Mouse (Mus musculus) heart, embryonic 14.5 days (tissue): ENCODE measurements at regions not wholly inside any gene's neighbourhood (a gene's known extent, or its start where the extent isn't known, plus 50 kb on each side); places are given as distances from the start of the nearest gene placed in this dataset.

Experiments used
- ATAC-seq: fragments of 200-750 bp; cut with Nextera tagmentation; 2 replicates; pipeline ENCODE4 v1.8.0; 2017; ENCODE audit warnings: low read depth, moderate TSS enrichment; ENCODE audit not compliant: insufficient number of reproducible peaks, insufficient read depth, low FRiP score
- H3K27ac ChIP-seq, 2 experiments: fragments of 200-500 bp in 1 of 2; fragments of 300-500 bp in 1 of 2; sonication (generic) in 1 of 2; replicated peaks in 1 of 2; 2 replicates each; pipeline ENCODE4 v1.5.1; 2012 to 2014; ENCODE audit warnings: low read depth in 2 of 2, low read length in 2 of 2, control low read depth in 1 of 2, mild to moderate bottlenecking in 1 of 2, mixed read lengths in 1 of 2; ENCODE audit not compliant: control insufficient read depth in 1 of 2, insufficient read depth in 1 of 2
- H3K27me3 ChIP-seq: fragments of 300-500 bp; sonication (generic); 2 replicates; pipeline ENCODE4 v1.6.1; 2014; ENCODE audit warnings: mild to moderate bottlenecking, low read length, control low read depth; ENCODE audit not compliant: control insufficient read depth, insufficient read depth
- H3K36me3 ChIP-seq: fragments of 300-500 bp; sonication (generic); 2 replicates; pipeline ENCODE4 v1.6.1; 2014; ENCODE audit warnings: mild to moderate bottlenecking, control low read depth, low read length, mixed read lengths; ENCODE audit not compliant: control insufficient read depth, insufficient read depth
- H3K4me1 ChIP-seq, 2 experiments: fragments of 200-500 bp in 1 of 2; fragments of 300-500 bp in 1 of 2; sonication (generic) in 1 of 2; 2 replicates each; pipeline ENCODE4 v1.6.1; 2012 to 2014; ENCODE audit warnings: low read length in 2 of 2, control low read depth in 1 of 2, mixed read lengths in 1 of 2; ENCODE audit not compliant: control insufficient read depth in 2 of 2, insufficient read depth in 2 of 2
- H3K4me2 ChIP-seq: fragments of 300-500 bp; sonication (generic); 2 replicates; pipeline ENCODE4 v1.6.1; 2014; ENCODE audit warnings: mild to moderate bottlenecking, low read length
- H3K4me3 ChIP-seq, 2 experiments: fragments of 200-500 bp in 1 of 2; fragments of 300-500 bp in 1 of 2; sonication (generic) in 1 of 2; 2 replicates each; pipeline ENCODE4 v1.5.1; 2012 to 2014; ENCODE audit warnings: low read length in 2 of 2, mild to moderate bottlenecking in 2 of 2, control low read depth in 1 of 2, low read depth in 1 of 2, moderate library complexity in 1 of 2; ENCODE audit not compliant: control insufficient read depth in 1 of 2, insufficient read depth in 1 of 2
- H3K9ac ChIP-seq: fragments of 300-500 bp; sonication (generic); 2 replicates; pipeline ENCODE4 v1.6.1; 2014; ENCODE audit warnings: mild to moderate bottlenecking, low read length
- H3K9me3 ChIP-seq: fragments of 300-500 bp; sonication (generic); 2 replicates; pipeline ENCODE4 v1.6.1; 2016; ENCODE audit warnings: low read length, control low read depth; ENCODE audit not compliant: control insufficient read depth
- WGBS: fragments of 180-500 bp; shearing (Covaris S2); extraction: QIAGEN DNeasy Blood & Tissue Kit; methylation state at CpG from one replicate; pipeline ENCODE4 v1.1.7; 2014; 5-methylcytosine and 5-hydroxymethylcytosine counted together

DNA sequence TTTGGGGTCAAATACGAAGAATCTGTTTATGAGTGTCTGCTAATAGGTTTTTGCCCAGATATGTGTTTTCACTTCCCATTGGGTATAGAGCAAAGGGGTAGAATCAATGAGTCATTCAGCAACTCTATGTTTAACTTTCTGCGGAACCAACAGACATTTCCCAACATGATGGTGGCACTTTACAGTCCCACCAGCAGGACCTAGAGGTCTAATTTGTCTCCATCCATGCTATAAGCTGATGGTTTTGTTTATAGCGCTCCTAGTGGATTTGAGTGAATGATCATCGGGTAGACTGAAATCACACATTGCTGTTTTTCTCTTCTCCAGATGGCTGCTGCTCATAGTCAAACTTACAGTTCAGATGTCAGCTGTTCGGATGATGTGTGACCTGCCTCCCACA is 99.7 kb upstream of the Arid5b start:
- Histone ChIP-seq H3K4me2 (no peak overlapping the region), H3K9ac (no peak overlapping the region), H3K27ac (no peak overlapping the region), H3K4me1 (no peaks in the 10 kb centered on the region), H3K4me3 (no peak overlapping the region), H3K36me3 (no peaks in the 10 kb centered on the region), H3K27me3 (no peaks in the 10 kb centered on the region), H3K9me3 (no peaks in the 10 kb centered on the region)
- 88% methylated on average over 5 of the region's 5 CpGs for whole genome bisulfite sequencing
- no peak for ATAC-seq

DNA sequence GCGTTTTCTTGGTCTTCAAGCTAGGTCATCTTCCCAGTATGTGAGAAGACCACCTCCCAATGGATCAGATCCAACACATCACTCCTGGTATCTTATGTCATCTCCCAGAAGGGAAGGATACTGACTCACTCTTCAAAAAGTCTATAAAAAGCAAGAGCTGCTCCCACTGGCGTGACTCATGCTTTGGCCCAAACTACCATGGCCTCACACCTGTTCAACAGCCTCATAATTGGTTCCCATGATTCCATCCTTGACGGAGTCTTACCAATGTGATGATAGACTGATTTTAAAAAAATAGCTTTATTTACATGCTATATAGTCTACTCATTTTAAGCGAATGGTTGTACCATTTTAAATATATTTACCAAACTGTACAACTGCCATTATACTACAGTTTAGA is 98.9 kb upstream of the Arid5b start:
- H3K9ac ChIP-seq = no peak overlapping the region
- WGBS = 89% methylated on average over 4 of the region's 4 CpGs

DNA sequence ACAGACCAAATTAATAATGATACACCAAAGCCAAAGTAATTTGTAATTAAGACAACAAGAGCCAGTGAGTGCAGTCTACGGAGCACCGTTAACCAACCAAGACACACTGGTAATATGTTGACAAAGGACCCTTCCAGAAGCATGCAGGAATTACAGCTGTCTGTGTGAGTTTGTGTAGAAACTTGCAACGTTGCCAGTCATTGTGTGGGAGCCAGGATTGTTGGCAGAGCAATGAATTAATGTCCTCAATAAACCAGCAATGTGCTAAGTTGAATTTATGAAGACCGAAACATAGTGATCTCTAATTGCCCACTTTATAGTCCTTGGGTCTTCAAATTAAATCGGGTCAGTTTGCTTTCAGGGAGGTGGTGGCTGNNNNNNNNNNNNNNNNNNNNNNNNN is 95.3 kb upstream of the Arid5b start:
- no peak for ATAC-seq
- no peak overlapping the region for H3K4me2 ChIP-seq
- no peak overlapping the region for H3K9ac ChIP-seq
- no peaks in the 10 kb centered on the region for H3K36me3 ChIP-seq
- no peak overlapping the region for H3K4me3 ChIP-seq
- no peaks in the 10 kb centered on the region for H3K9me3 ChIP-seq
- H3K27ac ChIP-seq = no peak overlapping the region
- H3K27me3 ChIP-seq = no peaks in the 10 kb centered on the region
- H3K4me1 ChIP-seq = no peaks in the 10 kb centered on the region
- 77% methylated on average over 5 of the region's 5 CpGs for WGBS

More for the DNA sequence above, 98.9 kb upstream of the Arid5b start:
- H3K27ac ChIP-seq = no peak overlapping the region
- H3K4me2 ChIP-seq = no peak overlapping the region
- no peaks in the 10 kb centered on the region for H3K27me3 ChIP-seq
- no peak overlapping the region for H3K4me3 ChIP-seq
- no peaks in the 10 kb centered on the region for H3K36me3 ChIP-seq
- ATAC-seq = no peak
- no peaks in the 10 kb centered on the region for H3K9me3 ChIP-seq
- H3K4me1 ChIP-seq = no peaks in the 10 kb centered on the region

DNA sequence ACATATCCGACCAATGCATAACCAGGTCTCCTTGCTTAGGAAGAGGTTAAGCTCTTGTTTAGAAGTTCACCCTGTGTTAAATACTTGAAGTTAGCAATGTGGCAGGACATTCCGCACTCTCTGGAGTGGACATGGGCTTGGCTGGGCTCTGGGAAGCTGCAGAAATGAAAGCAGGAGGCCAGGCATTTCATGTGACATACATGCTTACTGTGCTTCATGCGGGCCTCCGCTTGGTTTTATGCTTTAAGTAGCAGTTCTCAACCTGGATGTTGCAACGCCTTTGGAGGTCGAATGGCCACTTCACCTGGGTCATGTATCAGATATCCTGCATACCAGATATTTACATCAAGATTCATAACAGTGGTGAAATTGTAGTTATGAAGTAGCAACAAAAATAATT is 93.2 kb upstream of the Arid5b start:
- no peaks in the 10 kb centered on the region for H3K9me3 ChIP-seq
- H3K4me1 ChIP-seq = no peaks in the 10 kb centered on the region
- 84% methylated on average over 6 of the region's 6 CpGs for WGBS
- no peak for ATAC-seq
- H3K9ac ChIP-seq = no peak overlapping the region
- H3K4me3 ChIP-seq = no peak overlapping the region
- no peaks in the 10 kb centered on the region for H3K27me3 ChIP-seq
- no peak overlapping the region for H3K27ac ChIP-seq
- no peaks in the 10 kb centered on the region for H3K36me3 ChIP-seq
- H3K4me2 ChIP-seq = no peak overlapping the region

DNA sequence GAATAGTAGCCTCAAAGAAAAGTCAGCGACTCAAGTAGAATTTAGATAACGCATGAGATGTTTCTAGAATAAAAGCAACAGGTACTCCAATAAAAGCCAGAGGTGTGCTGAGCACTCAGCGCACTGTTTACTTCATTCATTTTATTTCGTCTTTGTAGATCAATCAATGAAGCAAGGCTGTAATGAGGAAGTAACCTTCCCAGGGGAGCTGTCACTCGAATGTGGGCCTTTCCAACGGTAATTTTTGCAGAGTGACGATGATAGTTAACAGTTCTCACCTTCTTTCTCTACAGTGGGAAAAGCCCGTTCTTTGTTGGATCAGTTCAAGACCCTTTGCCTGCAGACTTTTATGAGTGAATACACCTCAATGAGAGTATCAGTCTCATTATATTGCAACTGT is 92.4 kb upstream of the Arid5b start:
- Histone ChIP-seq H3K9me3 (no peaks in the 10 kb centered on the region), H3K4me2 (no peak overlapping the region), H3K27ac (no peak overlapping the region), H3K4me1 (no peaks in the 10 kb centered on the region), H3K4me3 (no peak overlapping the region), H3K9ac (no peak overlapping the region), H3K36me3 (no peaks in the 10 kb centered on the region), H3K27me3 (no peaks in the 10 kb centered on the region)
- ATAC-seq = no peak
- 84% methylated on average over 8 of the region's 8 CpGs for WGBS

DNA sequence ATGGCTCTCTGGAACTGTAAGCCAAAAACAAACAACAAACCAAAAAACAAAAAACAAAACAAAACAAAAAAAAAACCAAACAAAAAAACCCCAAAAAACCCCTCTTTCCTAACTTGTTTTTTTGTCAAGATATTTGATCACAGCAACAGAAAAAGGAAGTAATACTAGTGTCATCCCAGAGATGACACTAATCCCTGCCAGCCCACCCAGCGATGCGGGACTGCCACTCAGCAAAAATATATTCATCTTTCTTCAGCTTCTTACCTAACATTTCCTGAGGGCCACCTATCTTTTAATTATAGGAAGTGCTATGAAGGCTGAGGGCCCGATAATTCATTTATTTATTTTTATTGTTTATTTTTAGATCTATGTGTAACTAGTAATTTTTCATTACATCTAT is 88.3 kb upstream of the Arid5b start:
- Histone ChIP-seq H3K4me1 (no peaks in the 10 kb centered on the region), H3K27ac (no peak overlapping the region), H3K4me3 (no peak overlapping the region), H3K27me3 (no peaks in the 10 kb centered on the region), H3K4me2 (no peak overlapping the region), H3K36me3 (no peaks in the 10 kb centered on the region), H3K9me3 (0 out of 2 replicates have a peak, but pooled peaks cover 4% of the 10 kb centered on the region), H3K9ac (no peak overlapping the region)
- no peak for ATAC-seq
- 84% methylated on average over 3 of the region's 3 CpGs for WGBS

DNA sequence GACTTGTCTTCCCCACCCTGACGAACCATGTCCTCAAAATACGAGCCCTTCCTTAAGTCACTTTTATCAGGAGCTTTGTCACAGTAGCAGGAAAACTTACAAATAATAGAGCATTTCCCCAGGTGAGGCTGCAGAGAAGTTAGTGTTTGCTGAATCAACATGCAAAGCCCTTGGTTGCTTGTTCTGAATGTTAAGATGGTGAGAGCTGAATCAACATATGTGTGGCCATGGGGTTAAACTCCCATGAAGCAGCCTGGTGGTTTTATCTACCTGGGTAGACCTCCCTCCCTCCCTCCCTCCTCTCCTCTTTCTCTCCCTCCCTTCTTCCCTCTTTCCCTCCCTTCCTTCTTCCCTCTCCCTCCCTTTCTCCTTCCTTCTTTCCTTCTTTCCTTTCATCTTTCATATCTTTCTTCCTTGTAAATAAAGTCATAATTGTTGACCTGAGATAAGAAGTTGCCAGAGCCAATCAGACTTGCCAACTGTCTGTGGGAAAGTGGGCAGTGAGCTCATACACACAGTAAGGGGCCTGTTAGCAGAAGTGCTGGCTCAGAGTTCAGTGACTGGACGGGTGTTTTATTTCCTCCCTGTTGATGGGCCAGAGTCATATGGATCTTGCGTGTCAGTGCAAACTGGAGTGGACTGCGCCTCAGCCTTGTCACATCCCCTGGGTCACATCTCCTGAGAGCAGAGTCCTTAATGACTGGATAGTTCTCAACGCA is 82.4 kb upstream of the Arid5b start:
- no peak for ATAC-seq
- no peak overlapping the region for H3K27ac ChIP-seq

DNA sequence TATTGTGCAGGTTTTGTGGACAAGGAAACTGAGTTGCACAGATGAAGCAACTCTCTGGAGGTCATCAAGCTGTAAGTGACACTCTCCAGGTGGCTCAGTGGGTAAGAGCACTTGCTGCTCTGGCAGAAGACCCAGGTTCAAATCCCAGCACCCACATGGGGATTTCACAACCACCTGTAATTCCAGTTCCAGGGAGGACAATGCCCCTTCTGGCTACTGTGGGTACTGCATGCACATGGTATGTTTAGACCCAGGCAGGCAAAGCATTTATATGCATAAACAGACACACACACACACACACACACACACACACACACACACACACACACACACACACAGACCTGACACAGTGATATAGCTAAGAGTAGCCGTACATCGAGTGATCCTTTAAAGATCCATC is 80.6 kb upstream of the Arid5b start:
- no peaks in the 10 kb centered on the region for H3K9me3 ChIP-seq
- ATAC-seq = no peak
- WGBS = 100% methylated on average over 2 of the region's 2 CpGs

More for the DNA sequence above, 82.4 kb upstream of the Arid5b start:
- Histone ChIP-seq H3K4me2 (no peak overlapping the region), H3K27me3 (no peaks in the 10 kb centered on the region), H3K4me1 (peaks cover 0 to 2% of the 10 kb centered on the region in 2 experiments; a peak in 2 of 4 replicates), H3K9ac (no peak overlapping the region), H3K36me3 (no peaks in the 10 kb centered on the region), H3K4me3 (no peak overlapping the region), H3K9me3 (0 out of 2 replicates have a peak, but pooled peaks cover 4% of the 10 kb centered on the region)
- 61% methylated on average over 6 of the region's 6 CpGs for WGBS

More for the DNA sequence above, 80.6 kb upstream of the Arid5b start:
- Histone ChIP-seq H3K9ac (no peak overlapping the region), H3K27me3 (no peaks in the 10 kb centered on the region), H3K4me2 (no peak overlapping the region), H3K4me1 (peaks cover 0 to 17% of the 10 kb centered on the region in 2 experiments; a peak in 2 of 4 replicates), H3K36me3 (no peaks in the 10 kb centered on the region), H3K27ac (no peak overlapping the region), H3K4me3 (no peak overlapping the region)
